Mouse (Mus musculus) brain, embryonic 14.5 days (tissue): ENCODE measurements at regions not wholly inside any gene's neighbourhood (a gene's known extent, or its start where the extent isn't known, plus 50 kb on each side); places are given as distances from the start of the nearest gene placed in this dataset.

Source experiments
- DNase-seq: peaks from one replicate; pipeline ENCODE4 v3.0.0-alpha.2; 2011; ENCODE audit warnings: low read depth
- CTCF ChIP-seq: fragments of 200-500 bp; IDR thresholded peaks from 2 replicates; pipeline ENCODE4 v1.5.1; 2012; ENCODE audit warnings: inconsistent platforms, mild to moderate bottlenecking, moderate library complexity, borderline replicate concordance; ENCODE audit not compliant: insufficient read depth, insufficient read length; ENCODE audit errors: extremely low read depth
- POLR2A ChIP-seq: fragments of 200-500 bp; IDR thresholded peaks from 2 replicates; pipeline ENCODE4 v1.6.1; 2012; ENCODE audit warnings: mild to moderate bottlenecking, inconsistent platforms, borderline replicate concordance; ENCODE audit not compliant: poor library complexity, insufficient read depth, insufficient read length, severe bottlenecking; ENCODE audit errors: extremely low read depth

DNA sequence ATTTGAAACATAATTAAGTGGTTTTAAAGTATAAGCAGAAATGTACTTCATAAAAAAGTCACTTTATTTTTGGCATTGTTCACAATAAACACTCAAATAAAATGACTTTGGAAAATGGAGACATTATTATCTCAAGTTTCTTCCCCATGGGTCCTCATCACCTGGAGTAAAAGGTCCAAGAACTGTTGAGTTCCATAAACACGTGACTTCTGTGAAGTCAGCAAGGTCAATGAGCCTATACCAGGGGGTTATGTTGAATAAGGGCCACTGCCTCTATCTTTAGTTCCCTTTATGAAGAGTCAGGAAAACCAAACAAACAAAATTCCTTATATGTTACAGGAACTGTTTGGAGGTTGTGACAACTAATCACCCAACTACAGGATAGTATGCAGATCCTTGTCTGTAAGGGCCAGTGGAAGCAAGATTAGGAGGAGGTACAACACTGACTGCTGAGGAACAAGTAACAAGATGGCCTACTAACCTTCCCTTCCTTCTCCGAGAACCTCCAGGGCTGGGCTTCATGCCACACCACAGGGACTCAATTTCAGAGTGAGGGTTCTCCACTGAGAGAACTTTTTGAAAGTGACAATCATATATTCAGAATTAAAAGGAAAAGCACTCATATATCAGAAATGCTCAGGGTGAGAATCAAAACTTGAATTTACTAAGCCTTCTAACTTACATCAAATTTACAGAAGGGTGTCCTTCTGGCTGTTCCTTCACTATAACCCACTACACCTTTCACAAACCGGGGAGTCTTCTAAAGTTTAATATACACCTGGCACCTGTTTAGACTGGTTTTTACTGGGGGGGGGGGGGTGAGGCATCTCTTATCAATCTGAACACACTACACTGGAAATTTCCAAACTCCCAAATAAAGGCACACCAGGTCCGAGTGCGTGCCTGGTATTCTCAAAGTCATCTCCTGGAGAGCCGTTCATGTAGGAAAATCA, 1860.5 kb upstream of the Lrrc6 start:
- DNase-seq, result no peak
- no peak for TF ChIP-seq POLR2A

DNA sequence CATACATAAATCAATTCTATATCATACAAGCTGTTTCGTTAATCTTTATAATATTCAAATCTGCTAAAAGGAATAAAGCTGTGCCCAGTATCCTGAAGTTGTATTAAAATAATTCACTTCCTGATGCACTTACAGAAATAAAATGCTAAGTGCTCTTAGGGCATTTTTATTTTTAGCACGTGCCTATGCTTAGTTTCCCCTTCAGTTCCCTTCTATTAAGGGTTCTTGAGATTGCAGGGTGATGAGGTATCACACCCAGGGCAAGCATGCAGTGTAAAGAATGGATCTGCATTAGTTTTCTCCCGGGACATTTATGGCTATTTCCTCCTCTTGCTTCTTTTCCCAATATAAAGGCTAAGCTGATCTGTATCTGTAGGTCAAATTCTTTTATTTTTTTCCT, 1858.8 kb upstream of the Lrrc6 start:
- DNase-seq, result no peak
- no peak for TF ChIP-seq CTCF
- no peak for TF ChIP-seq POLR2A

DNA sequence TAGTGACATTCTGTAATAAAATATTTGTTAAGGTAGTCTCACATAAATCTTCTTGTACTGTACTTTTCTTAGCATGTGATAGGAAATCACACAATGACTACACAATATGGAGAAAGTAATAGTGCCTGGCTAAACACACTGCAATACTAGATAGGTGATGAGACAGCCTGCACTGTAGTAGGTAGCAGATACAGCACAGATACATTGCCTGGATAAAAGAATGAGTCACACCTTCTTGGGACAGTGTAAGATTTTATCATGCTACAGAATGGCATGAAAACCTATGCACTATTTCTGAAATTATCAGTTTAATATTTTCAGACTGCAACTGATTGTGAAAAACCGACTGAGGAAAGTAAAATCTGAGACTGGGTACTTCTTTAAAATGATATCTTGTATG, 1855.2 kb upstream of the Lrrc6 start:
- no peak for DNase-seq
- TF ChIP-seq CTCF (no peak), POLR2A (no peak)

DNA sequence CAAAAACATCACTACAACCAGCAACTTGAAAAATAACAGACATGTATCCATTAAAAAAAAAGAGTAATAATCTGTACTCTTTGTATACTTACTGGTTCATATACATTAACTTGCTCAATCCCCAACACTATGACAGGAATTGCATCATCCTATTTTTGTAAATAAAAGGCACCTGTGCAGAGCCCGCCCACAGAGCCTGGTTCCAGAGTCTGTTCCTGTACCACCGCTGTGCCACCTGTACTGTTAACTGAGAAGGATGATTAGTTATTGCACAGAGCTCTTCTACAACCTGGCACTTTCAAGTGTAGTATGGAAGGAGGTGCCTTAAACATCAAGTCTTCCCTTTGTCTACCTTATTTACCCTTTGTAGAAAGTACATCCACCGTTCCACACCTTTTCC, 1843.9 kb upstream of the Lrrc6 start:
- no peak for TF ChIP-seq CTCF
- no peak for TF ChIP-seq POLR2A

DNA sequence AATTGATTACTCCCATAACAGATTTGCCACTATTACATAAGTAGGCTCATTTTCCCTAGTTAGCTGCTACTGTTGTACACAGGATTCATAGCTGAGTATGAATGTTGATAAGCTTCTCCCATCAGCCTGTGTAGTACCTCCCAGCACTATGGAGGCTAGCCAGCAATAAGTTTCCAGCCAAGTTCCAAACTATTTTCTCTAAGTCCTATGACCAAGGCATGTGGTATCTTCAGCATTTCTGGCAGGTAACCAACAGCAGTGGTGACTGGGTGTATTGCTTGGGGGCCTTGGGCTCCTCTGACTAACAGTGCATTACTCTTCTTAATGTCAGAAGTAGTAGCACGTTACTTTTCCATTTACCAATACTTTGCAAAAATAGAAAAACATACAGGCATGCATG, 1841.8 kb upstream of the Lrrc6 start:
- TF ChIP-seq POLR2A, result no peak
- no peak for TF ChIP-seq CTCF

More for the DNA sequence above, 1843.9 kb upstream of the Lrrc6 start:
- no peak for DNase-seq

DNA sequence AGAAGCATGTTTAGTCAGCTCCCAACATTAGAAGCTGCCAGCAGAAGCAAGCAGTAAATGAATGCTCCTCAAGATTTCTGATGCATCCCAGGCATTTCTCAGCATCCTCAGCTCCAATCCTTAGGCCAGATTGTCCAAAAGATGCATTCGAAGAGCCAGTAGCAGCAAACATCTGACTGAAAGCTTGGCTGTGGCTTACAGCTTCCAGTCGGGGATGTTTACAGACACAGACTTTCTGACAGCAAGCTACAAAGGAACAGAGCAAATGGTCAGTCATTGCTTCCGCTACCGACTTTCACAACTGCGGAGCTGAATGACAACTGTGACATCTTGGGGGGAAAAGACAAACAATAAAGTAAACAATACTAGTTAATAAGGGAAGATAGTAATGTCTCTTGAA, 1840.3 kb upstream of the Lrrc6 start:
- TF ChIP-seq CTCF, result no peak
- TF ChIP-seq POLR2A, result no peak
- DNase-seq, result no peak

More for the DNA sequence above, 1841.8 kb upstream of the Lrrc6 start:
- no peak for DNase-seq

DNA sequence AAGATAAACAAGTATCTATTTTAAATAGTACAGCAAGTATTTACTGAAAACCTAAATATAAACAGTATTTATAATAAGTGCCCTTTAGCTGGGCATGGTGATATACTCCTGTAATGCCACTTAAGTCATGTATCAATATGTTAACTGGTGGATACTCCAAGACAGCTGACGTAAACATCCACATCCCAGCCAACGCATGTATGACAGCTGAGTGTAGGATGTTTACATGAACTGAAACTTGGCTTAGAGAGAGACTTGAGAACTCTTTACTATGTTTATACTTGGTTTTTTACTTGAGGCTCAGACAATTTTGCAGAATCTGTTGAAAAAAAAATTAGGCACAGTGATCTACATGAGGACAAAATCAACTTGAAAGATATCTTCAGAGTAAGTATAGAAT, 1836.6 kb upstream of the Lrrc6 start:
- TF ChIP-seq POLR2A (no peak), CTCF (no peak)
- peak; percentile 4 for DNase-seq

DNA sequence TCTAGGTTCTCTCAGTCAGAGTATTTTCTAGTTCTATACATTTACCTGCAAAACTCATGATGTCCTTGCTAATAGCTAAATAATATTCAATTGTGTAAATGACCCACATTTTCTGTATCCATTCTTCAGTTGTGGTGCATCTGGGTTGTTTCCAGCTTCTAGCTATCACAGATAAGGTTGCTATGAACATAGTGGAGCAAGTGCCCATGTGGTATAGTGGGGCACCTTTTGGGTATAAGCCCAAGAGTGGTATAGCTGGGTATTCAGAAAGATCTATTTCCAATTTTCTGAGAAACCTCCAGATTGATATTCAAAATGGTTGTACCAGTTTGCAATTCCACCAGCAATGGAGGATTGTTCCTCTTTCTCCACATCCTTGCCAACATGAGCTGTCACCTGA, 1835.1 kb upstream of the Lrrc6 start:
- no peak for DNase-seq
- TF ChIP-seq POLR2A (no peak), CTCF (no peak)

DNA sequence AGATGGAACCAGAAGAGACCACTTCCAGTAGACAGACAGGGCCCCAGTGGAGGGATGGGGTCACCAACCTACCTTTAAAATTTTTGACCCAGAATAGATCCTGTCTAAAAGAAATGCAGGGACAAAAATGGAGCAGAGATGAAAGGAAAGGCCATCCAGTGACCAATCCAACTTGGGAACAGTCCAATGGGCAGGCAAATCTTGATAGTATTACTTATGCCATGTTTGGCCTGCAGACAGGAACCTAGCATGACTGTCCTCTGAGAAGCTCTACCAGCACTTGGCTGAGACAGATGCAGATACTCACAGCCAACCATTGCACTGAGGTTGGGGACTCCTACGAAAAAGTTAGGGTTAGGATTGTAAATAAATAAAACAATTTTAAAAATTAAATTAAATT, 1815.4 kb upstream of the Lrrc6 start:
- no peak for DNase-seq
- TF ChIP-seq CTCF, result no peak
- TF ChIP-seq POLR2A, result no peak
